10 mouse cellular contexts compared by ENCODE assay signal in the genomic region with DNA sequence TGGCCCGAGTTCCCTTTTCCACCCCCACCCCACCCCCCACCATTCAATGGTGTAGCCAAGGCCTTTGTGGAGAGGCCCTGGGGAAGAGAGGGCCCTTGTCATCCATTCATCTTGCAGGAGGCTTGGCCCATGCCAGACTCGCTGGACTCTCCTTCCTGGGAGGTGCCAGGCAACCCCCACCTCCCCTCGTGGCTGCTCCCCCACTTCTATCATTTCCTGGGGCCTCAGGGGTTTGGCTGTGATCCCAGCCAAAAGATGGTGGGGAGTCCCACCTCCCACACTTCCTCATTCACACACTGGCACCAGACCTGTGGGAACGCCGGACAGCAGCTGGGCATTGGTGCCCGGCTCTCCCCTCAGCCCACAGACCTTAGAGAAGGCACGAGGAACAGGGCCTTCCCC. TPM values are rescaled to one million over a fixed set of nuclear protein-coding genes. Genes with fewer than 3 reads are reported as not detected.
DNase-seq lines count a peak whose midpoint lies in the region; ATAC-seq lines count a peak whose summit lies in the region.
"Had no signal": no experiment of that assay in that cellular context is flagged by ENCODE, and none has a peak within 500 bp of the region (broad histone marks: within the 10 kb centered on the region; RNA-seq: fewer than 3 reads in every experiment).

No protein-coding gene starts in this region.

- 7% methylated on average over 7 of the region's 7 CpGs for WGBS in forebrain, embryonic 16.5 days
- WGBS in neural tube, embryonic 14.5 days: 23% methylated on average over 7 of the region's 7 CpGs
- 43% methylated on average over 7 of the region's 7 CpGs for WGBS in liver, embryonic 12.5 days (ENCODE audit: insufficient replicate concordance)
- whole genome bisulfite sequencing in heart, embryonic 10.5 days: 56% methylated on average over 7 of the region's 7 CpGs

- H3K4me2 ChIP-seq in forebrain, embryonic 16.5 days (ENCODE audit: low read length): no peak overlapping the region
- no peak overlapping the region for H3K4me2 ChIP-seq in neural tube, embryonic 14.5 days (ENCODE audit: low read depth, low read length)
- no peak overlapping the region for H3K4me2 ChIP-seq in liver, embryonic 12.5 days

- peak overlapping the region; percentile 100 for H3K27ac ChIP-seq in forebrain, embryonic 16.5 days (ENCODE audit: low read length)
- H3K27ac ChIP-seq in neural tube, embryonic 14.5 days (ENCODE audit: low read depth, low read length): peak overlapping the region; percentile 89
- H3K27ac ChIP-seq in liver, embryonic 12.5 days: no peak overlapping the region
- no peak overlapping the region for H3K27ac ChIP-seq in heart, embryonic 10.5 days

- H3K9ac ChIP-seq in forebrain, embryonic 16.5 days (replicated peaks; ENCODE audit: low read depth, low read length): 0 out of 2 replicates have a peak overlapping the region, but pooled peaks have one; percentile 20
- no peak overlapping the region for H3K9ac ChIP-seq in neural tube, embryonic 14.5 days (replicated peaks; ENCODE audit: low read depth, low read length)
- H3K9ac ChIP-seq in liver, embryonic 12.5 days: no peak overlapping the region

- peak; percentile 56 for ATAC-seq in forebrain, embryonic 16.5 days
- peak; percentile 55 for ATAC-seq in neural tube, embryonic 14.5 days (ENCODE audit: low read depth)
- no peak for ATAC-seq in liver, embryonic 12.5 days

- peaks cover 81% of the 10 kb centered on the region for H3K4me1 ChIP-seq in forebrain, embryonic 16.5 days (replicated peaks; ENCODE audit: control insufficient read depth, insufficient read depth, low read length)
- peaks cover 47% of the 10 kb centered on the region for H3K4me1 ChIP-seq in neural tube, embryonic 14.5 days (ENCODE audit: control insufficient read depth, insufficient read depth, low read length)
- H3K4me1 ChIP-seq in liver, embryonic 12.5 days: no peaks in the 10 kb centered on the region
- H3K4me1 ChIP-seq in heart, embryonic 10.5 days: peaks cover 10% of the 10 kb centered on the region; the same call in 1 of the 2 replicates

- peak; percentile 75 to 84 for DNase-seq in cerebellum, postnatal 10 days
- peak; percentile 75 to 89 for DNase-seq in layer of hippocampus, postnatal 14 days (ENCODE audit: low spot score in 2 of 2)
- DNase-seq in heart, adult 9 months (ENCODE audit: low spot score in 2 of 2): no peak
- no peak for DNase-seq in heart, embryonic 10.5 days (ENCODE audit: low spot score)
- DNase-seq in adrenal gland, adult 2 months: no peak
- DNase-seq: lung, postnatal 10 days had no signal

- H3K9me3 ChIP-seq in forebrain, embryonic 16.5 days (ENCODE audit: control insufficient read depth, low read length): no peaks in the 10 kb centered on the region
- no peaks in the 10 kb centered on the region for H3K9me3 ChIP-seq in neural tube, embryonic 14.5 days (ENCODE audit: control insufficient read depth, low read length)
- H3K9me3 ChIP-seq in liver, embryonic 12.5 days (replicated peaks): no peaks in the 10 kb centered on the region
- H3K9me3 ChIP-seq in heart, embryonic 10.5 days: no peaks in the 10 kb centered on the region

- no peaks in the 10 kb centered on the region for H3K27me3 ChIP-seq in forebrain, embryonic 16.5 days (replicated peaks; ENCODE audit: control insufficient read depth, insufficient read depth, low read length)
- H3K27me3 ChIP-seq in neural tube, embryonic 14.5 days (ENCODE audit: control insufficient read depth, insufficient read depth, low read length): no peaks in the 10 kb centered on the region
- H3K27me3 ChIP-seq in liver, embryonic 12.5 days (replicated peaks): peaks cover 98% of the 10 kb centered on the region
- H3K27me3 ChIP-seq in heart, embryonic 10.5 days (ENCODE audit: insufficient read depth, poor library complexity, severe bottlenecking): peaks cover 90% of the 10 kb centered on the region

- no peak overlapping the region for H3K4me3 ChIP-seq in forebrain, embryonic 16.5 days (replicated peaks; ENCODE audit: low read length)
- no peak overlapping the region for H3K4me3 ChIP-seq in neural tube, embryonic 14.5 days (ENCODE audit: low read depth, low read length)
- no peak overlapping the region for H3K4me3 ChIP-seq in liver, embryonic 12.5 days
- H3K4me3 ChIP-seq in heart, embryonic 10.5 days: no peak overlapping the region

- peaks cover 17% of the 10 kb centered on the region for H3K36me3 ChIP-seq in forebrain, embryonic 16.5 days (ENCODE audit: control insufficient read depth, insufficient read depth)
- H3K36me3 ChIP-seq in neural tube, embryonic 14.5 days (ENCODE audit: control insufficient read depth, insufficient read depth, low read length): peaks cover 19% of the 10 kb centered on the region
- H3K36me3 ChIP-seq in liver, embryonic 12.5 days: no peaks in the 10 kb centered on the region
- H3K36me3 ChIP-seq in heart, embryonic 10.5 days: no peaks in the 10 kb centered on the region

RNA-seq across cellular contexts. Expression of gene Rhbg, which starts 22.2 kb away (rescaled TPM):
- not detected in 2 replicates for polyA plus RNA-seq in forebrain, embryonic 16.5 days (2015; fragmentation: Nextera tagmentation; extraction: Ambion mirVana)
- not detected for total RNA-seq in layer of hippocampus, postnatal 14 days (2021)
- polyA plus RNA-seq in neural tube, embryonic 14.5 days (2014; fragmentation: Nextera tagmentation; extraction: Ambion mirVana): 0.51 and 0.85 TPM in 2 replicates
- 14.5 and 16.0 TPM in 2 replicates for polyA plus RNA-seq in liver, embryonic 12.5 days (2016; fragmentation: Nextera tagmentation; extraction: Ambion mirVana)
- polyA plus RNA-seq in heart, embryonic 10.5 days (2016; fragmentation: Nextera tagmentation; extraction: Ambion mirVana): 0.09 and 8.2 TPM in 2 replicates
- 10 to 100 TPM in 1 of 2 experiments, 1 to 10 TPM in 1; 8.5 to 18.3 TPM for total RNA-seq in adrenal gland, adult 2 months (2021)
- 0.76 and 1.8 TPM in 2 replicates for polyA plus RNA-seq in adrenal gland, adult 2 months (2012; rRNA removed)
- total RNA-seq: layer of hippocampus, adult 18-20 months had no signal

RNA-seq across cellular contexts. Expression of gene Gm38392, which starts 54.7 kb away (rescaled TPM):
- 0.18 and 0.27 TPM in 2 replicates for polyA plus RNA-seq in forebrain, embryonic 16.5 days (2015; fragmentation: Nextera tagmentation; extraction: Ambion mirVana)
- not detected for total RNA-seq in layer of hippocampus, postnatal 14 days (2021)
- 0.72 TPM in 1 of 2 replicates, not detected in the other for polyA plus RNA-seq in neural tube, embryonic 14.5 days (2014; fragmentation: Nextera tagmentation; extraction: Ambion mirVana)
- 0.20 TPM in 1 of 2 replicates, not detected in the other for polyA plus RNA-seq in liver, embryonic 12.5 days (2016; fragmentation: Nextera tagmentation; extraction: Ambion mirVana)
- 0.29 and 0.43 TPM in 2 replicates for polyA plus RNA-seq in heart, embryonic 10.5 days (2016; fragmentation: Nextera tagmentation; extraction: Ambion mirVana)
- total RNA-seq in adrenal gland, adult 2 months (2021): 1 to 10 TPM; 1.7 to 1.9 TPM
- polyA plus RNA-seq in adrenal gland, adult 2 months (2012; rRNA removed): 0.26 TPM in 1 of 2 replicates, not detected in the other

Comparison
In these comparisons a context has a peak if more than half of its experiments do, and no peak if none do; other contexts are left out.
1. DNase-seq: peak in cerebellum, postnatal 10 days (2 of 2) and layer of hippocampus, postnatal 14 days (2 of 2); none in heart, adult 9 months (0 of 2), heart, embryonic 10.5 days (single experiment) and adrenal gland, adult 2 months (single experiment).
2. H3K27ac ChIP-seq: peak in forebrain, embryonic 16.5 days (single experiment) and neural tube, embryonic 14.5 days (single experiment); none in liver, embryonic 12.5 days (single experiment) and heart, embryonic 10.5 days (single experiment).